Mouse (Mus musculus) frontal cortex, postnatal 25 days (tissue): ENCODE measurements around the gene Fgfr2.

Experiments
- DNase-seq, 2 experiments: peaks; one replicate each; pipeline ENCODE4 v3.0.0; 2022; ENCODE audit warnings: low spot score in 2 of 2

The Fgfr2 gene

GRCm38 (mm10) chr7:132171716-132172115, 951.4 kb downstream of the Fgfr2 start:
- DNase-seq = no peak

DNA sequence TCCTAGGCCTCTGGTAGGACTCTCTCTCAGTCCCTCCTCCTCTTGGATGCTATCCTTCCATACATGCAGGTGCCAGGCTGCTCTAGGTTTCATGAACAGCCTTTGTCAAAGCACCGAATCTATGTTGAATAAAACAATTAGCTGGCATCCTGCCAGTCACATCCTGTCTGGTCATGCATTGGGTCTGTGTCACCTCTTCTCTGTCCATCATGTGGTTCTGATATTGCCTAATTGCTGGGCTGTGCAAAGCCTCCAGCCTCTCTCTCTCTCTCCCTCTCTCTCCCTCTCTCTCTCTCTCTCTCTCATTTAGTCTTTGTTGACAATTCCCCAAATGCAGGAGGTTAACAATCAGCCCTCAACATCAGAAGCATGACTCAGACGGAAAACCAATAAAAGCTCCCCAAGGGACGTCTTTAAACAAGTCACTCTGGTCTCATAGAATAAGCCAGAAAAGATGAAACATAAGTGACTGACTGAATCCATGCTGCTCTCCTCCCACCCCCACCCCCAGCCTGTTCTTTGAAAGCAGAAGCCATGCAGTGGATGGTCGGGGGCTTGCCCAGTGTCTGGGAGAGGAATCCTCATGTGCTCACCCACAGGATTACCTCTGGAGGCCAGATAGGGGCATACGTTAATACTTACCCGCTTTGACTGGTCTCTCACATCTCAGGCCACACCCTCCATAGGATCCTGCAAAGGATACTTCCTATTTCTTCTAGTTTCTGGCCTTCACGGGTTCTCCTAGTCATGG, 953.6 kb downstream of the Fgfr2 start:
- no peak for DNase-seq

- no peak for DNase-seq
Measured at GRCm38 (mm10) chr7:132167239-132167638, 955.9 kb downstream of the Fgfr2 start.

GRCm38 (mm10) chr7:132162254-132162653, 960.9 kb downstream of the Fgfr2 start:
- no peak for DNase-seq

GRCm38 (mm10) chr7:132158321-132159025, 964.7 kb downstream of the Fgfr2 start:
- no peak for DNase-seq

DNA sequence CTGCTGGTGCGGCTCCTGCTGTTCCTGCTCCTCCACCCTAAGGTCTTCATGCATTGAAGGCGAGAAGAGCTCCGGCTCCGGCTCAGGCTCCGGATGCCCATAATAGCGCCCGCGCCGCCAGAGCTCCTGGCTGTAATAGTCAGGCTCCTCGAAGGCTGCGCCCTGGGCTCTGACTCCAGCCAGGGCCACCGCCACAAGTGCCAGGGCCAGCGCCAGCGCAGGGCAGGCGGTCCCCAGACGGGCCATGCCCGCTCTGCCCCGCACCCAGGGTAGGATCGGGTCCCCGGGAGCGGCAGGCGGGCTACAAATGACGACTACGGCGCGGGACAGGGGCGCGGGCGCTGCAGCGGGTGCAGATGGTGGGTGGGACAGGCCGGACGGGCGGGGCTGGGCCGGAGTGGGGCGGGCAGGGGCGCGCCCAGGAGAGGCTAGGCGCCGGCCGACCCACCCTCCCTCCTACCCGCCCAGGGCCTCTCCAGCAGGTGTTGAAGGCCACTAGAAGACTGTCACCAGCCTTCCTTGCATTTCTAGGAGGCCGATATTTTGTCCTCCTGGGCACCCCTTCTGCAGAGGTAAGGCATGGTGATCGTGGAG, 968.7 kb downstream of the Fgfr2 start, which contains the start of gene Cpxm2:
Cpxm2 (minus strand) TSS at position 372 of the 594 bp plus-strand sequence.
- DNase-seq = no peak

DNA sequence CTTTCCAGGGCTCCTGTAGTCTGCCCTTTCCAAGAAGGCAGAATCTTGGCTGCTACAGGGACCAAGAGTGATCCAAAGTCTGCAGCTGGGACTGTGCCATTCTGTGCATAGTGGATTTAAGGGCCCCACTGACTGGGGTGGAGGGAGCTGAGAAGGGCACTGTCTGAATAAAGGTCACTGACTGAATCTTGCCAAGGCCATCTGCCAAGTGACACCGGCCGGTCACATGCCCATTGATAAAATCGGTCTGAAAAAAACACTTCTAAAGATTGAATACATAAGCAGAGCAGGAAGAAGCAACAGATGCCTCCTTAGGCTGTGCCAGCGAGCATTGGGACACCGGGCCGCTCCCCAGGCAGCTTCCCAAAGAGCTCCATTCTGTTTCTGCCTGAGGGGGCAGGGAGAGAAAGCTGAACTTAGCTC, 969.4 kb downstream of the Fgfr2 start:
- no peak for DNase-seq

DNA sequence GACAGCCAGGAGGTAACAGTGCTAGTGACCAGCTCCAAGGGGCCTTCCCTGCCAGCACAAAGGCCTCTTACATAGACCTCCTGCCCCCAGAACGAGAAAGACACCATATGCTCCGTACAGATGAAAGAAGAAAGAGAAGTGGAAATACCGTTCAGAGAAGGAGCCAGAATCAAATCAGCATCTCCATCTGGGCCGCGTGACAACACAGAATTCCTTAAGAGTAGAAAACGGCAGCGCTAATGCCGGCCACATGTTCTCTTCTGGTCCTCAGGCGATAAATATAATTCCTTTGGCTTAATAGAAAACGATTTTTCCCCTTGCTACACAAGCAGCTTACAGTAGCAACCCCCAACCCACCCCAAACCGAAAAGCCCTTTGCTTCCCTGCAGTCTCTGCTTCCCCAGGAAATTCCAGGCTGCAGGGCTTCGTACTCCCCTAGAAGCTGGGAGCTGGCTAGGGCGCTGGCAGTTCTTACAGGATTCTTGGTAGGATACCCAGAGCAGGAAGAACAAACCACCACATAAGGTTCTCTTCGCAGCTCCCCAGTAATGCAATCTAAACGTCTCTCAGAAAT, 977.8 kb downstream of the Fgfr2 start:
- DNase-seq = no peak

- no peak for DNase-seq
Measured at GRCm38 (mm10) chr7:132128687-132129086, 994.5 kb downstream of the Fgfr2 start.

- no peak for DNase-seq
Measured at GRCm38 (mm10) chr7:132124948-132125347, 998.2 kb downstream of the Fgfr2 start.

- no peak for DNase-seq
Measured at GRCm38 (mm10) chr7:132123211-132123610, 999.9 kb downstream of the Fgfr2 start.

GRCm38 (mm10) chr7:132119817-132120216, 1003.3 kb downstream of the Fgfr2 start:
- DNase-seq = no peak

DNA sequence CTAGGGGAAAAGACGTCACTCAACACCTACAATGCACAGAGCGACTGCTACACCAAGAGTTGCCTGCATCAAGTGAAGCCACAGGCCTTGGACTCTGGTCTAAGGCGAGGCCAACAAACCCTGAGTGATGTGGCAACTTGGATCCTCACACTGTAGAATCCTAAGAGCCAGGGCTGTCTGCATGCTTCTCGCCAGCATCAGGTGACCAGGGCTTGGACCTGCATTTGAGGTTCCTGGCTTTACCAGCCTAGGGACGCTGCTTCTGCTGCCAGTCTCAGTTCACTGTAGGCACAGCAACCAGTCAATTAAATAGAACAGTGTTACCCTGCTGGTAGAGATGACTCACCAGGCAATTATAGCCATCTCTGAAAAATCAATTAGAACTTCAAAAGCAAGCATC, 1011.4 kb downstream of the Fgfr2 start:
- DNase-seq = no peak

DNA sequence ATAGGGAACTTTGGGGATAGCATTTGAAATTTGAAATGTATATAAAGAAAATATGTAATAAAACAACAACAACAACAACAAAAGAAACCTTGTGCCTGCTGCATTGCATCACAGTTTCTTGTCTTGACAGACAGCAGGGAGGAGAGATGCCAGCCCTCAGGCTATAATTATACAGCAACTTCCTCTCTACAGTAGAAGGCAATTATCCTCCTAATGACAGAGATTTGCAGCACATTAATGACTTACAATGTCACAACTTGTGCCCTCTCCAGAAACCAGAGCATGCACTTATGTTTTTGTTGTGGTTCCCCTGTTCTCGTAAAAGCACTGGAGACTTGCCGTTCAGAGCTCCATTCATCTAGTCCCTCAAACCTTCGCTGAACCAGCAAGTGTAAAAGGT, 1012.8 kb downstream of the Fgfr2 start:
- DNase-seq = no peak

- no peak for DNase-seq
Measured at GRCm38 (mm10) chr7:132106891-132107290, 1016.3 kb downstream of the Fgfr2 start.

- no peak for DNase-seq
Measured at GRCm38 (mm10) chr7:132105326-132105725, 1017.8 kb downstream of the Fgfr2 start.

GRCm38 (mm10) chr7:132098441-132098840, 1024.7 kb downstream of the Fgfr2 start:
- no peak for DNase-seq

- DNase-seq = no peak
Measured at GRCm38 (mm10) chr7:132094666-132095065, 1028.5 kb downstream of the Fgfr2 start.

- no peak for DNase-seq
Measured at GRCm38 (mm10) chr7:132091551-132091950, 1031.6 kb downstream of the Fgfr2 start.

DNA sequence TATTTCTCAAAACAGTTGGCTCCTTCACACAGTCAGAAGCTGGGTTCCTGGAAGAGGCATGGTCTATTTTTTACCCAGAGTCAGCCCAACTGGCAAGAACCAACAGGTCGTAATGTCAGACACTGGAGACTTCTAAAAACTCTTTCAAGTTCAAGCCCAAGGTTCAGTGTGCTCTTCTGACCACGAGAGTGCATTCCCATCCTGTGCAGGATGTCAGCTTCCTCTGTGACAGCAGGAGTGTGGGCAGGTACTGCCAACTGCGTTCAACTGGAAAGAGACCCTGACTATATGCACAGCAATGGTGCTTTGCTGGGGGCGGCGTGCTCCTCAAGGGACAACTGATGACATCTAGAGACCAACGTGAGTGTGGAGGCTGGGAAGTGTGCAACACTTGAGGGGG, 1034.5 kb downstream of the Fgfr2 start:
- DNase-seq = no peak

DNA sequence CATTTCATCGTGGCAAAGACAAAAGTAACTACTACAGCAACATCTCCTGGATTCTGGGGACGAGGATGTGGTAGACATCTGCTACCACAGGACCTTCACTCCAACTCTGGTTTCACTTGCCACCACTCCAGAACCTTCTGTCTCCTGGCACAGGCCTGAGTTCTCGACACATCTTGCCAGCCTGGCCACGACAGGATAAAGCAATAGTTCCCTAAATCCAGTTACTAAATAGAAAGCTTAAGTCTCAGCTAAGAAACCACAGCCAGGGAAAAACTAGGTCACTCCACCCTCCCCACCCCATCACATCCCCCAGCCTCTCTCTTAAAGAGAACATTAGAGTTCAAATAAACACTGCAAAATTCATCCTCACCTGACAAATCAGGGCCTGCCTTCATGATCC, 1035.0 kb downstream of the Fgfr2 start:
- no peak for DNase-seq

- DNase-seq = no peak
Measured at GRCm38 (mm10) chr7:132075825-132076224, 1047.3 kb downstream of the Fgfr2 start.
